Mouse (Mus musculus) heart, postnatal 4 days (tissue): Measurements from ENCODE around the gene Zdhhc23. TPM values are rescaled to one million over a fixed set of nuclear protein-coding genes. Genes with fewer than 3 reads are reported as not detected.

ENCODE experiments used
- microRNA-seq, 2 experiments: library from miRNA; unstranded; fragments of <30 nt; microRNA quantifications; one replicate each; pipeline ENCODE4 v1.2.0; 2021 to 2022
- total RNA-seq, 2 experiments: library from RNA; stranded (reverse); gene quantifications; 2 replicates each; pipeline ENCODE4 v1.2.3; 2021

The Zdhhc23 gene
- total RNA-seq, 2 experiments from 2014 or later, result 1.8 to 2.2 TPM

Small RNA genes within 50 kb of the gene (microRNA-seq; reads per million reads assigned to microRNA genes)
- 0 reads per million in 2 experiments for gene Mir3470b

Other genes starting within 250 kb of the Zdhhc23 start
- not detected for gene Drd3, start 225.8 kb downstream of the Zdhhc23 start, total RNA-seq
- gene Ccdc191, start 90.0 kb downstream of the Zdhhc23 start, total RNA-seq, result 1 to 10 TPM; 1.2 to 2.0 TPM
- gene Qtrt2, start 53.0 kb downstream of the Zdhhc23 start, total RNA-seq, result 10 to 100 TPM; 23.2 to 29.8 TPM
- 1 to 10 TPM; 1.6 to 2.2 TPM for gene Gramd1c, start 83.6 kb upstream of the Zdhhc23 start, total RNA-seq
- 10 to 100 TPM; 49.8 to 52.8 TPM for gene Atp6v1a, start 159.9 kb upstream of the Zdhhc23 start, total RNA-seq
- gene Naa50, start 160.0 kb upstream of the Zdhhc23 start, total RNA-seq, result 100 to 1,000 TPM in 1 of 2 experiments, 10 to 100 TPM in 1; 96.8 to 100 TPM
- 10 to 100 TPM; 22.2 to 24.2 TPM for gene Usf3, start 193.5 kb upstream of the Zdhhc23 start, total RNA-seq